Mouse (Mus musculus): Measurements from ENCODE around the gene Cbarp.
A peak's percentile ranks its signal among the peaks of the same experiment; 100 is the strongest.

Cbarp gene

DNA sequence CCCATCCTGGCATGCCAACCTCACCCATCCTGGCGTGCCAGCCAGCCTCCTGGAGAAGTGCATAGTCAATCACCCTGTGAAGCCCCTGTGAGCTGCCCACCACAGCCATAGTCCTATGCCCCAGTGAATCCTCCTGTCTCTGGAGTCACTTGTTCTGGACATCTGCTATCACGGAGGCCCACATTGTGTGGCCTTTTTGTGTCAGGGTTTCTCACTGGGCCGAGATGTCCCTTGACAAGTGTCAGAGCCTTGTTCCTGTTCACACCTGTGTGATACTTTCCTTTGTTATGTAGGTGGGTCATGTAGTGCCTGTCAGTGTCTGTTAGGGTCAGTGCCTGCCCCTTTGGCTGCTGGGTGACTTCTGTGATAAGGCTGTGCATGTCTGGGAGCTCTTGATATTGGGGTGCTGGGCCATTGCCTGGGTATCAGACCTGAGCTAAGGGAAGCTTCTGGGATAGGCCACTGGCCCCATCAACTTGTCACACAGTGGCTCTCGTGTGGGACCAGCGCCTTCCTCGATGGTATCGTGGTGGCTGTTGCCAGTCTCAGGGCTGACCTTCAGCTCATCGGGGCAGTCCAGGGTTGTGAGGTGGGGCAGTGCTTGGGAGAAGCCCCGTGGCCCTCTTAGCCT lies 16.6 kb downstream of the Cbarp start:
- no peak for DNase-seq (ENCODE audit: low read depth)

- DNase-seq (ENCODE audit: low read depth): no peak
Observed at GRCm38 (mm10) chr10:80121639-80122038, 19.0 kb downstream of the Cbarp start.

DNA sequence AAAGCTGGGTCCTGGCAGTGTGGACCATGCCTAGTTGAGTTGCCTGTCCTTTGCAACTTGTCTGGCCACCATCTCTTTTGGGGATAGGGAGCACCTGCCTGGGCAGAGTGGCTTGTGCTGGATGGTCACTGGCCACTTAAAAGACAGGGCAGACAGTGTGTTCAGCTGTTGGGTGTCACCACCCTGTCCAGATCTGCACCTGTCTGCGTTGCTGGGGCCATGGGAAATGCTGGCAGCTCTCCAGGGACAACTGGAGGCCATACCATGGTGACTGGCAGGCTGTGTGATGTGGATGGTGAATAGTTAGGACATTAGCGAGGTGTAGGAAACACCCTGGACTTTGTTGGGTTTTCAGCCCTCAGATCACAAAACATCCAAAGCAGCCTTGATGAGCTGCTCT lies 20.5 kb downstream of the Cbarp start:
- DNase-seq (ENCODE audit: low read depth): no peak

DNA sequence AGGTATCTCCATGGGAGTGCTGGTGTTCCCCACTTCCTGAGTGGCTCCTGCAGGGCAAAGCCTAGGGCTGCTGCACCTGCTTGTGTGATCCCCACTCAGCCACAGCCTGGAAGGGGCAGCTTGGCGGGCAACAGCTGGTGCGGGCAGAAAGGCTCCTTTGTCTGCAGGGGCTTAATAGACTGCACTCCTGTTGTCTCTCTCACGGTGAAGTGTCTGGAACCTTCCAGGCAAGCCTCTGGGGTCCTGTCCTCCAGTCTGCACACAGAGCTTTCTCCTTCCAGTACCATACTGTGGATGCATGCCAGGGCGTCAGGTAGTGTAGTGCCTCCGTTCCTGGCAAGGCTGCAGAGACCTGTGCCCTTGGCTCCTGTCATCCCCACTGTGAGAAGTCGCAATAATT lies 22.1 kb downstream of the Cbarp start:
- no peak for DNase-seq (ENCODE audit: low read depth)

GRCm38 (mm10) chr10:80117736-80118135 lies 22.9 kb downstream of the Cbarp start:
- DNase-seq (ENCODE audit: low read depth): no peak

DNA sequence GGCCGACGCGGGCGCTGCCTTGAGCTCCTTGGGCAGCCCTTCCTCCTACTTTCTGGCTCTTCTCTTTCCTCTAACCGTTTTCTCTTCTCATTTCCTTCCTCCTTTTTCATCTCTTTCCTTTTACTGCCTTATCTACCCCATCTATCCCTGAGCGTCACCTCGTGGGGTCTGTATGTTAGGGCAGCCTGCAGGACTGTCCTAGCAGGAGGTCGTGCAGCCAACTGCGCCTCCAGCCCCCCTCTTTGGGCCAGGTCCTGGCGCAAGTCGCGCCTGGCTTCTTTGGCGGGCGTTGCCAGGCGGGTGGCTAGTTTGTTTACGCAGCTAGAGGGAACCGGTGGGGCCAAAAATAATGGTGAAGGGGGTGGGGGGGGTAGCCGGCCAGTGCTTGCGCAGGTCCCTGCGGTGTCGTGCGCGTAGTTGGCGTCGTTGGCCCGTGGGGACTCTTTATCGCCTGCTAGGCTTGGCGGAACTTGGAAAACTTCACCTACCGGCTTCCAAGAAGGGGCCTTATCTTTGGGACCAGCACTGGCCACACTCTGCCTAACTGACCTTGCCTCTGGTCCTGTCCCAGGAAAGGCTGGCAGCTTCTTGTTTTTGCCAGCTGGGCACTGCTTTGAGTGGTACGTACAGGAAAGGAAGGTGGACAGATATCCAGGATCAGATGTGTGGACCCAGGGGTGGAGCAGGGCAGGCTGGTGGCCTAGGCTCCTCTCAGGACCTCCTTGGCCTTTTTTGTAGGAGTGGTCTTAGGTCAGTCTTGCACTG lies 23.5 kb downstream of the Cbarp start:
- DNase-seq (ENCODE audit: low read depth): peak; percentile 73

DNA sequence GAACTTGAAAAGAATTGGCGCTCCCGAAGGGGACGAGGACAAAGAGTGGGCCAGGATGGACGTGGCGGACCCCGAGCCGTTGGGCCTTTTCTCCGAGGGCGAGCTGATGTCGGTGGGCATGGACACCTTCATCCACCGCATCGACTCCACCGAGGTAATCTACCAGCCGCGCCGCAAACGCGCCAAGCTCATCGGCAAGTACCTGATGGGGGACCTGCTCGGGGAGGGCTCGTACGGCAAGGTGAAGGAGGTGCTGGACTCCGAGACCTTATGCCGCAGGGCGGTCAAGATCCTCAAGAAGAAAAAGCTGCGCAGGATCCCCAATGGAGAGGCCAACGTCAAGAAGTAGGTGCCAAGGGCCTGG lies 24.1 kb downstream of the Cbarp start:
- DNase-seq (ENCODE audit: low read depth): no peak

DNA sequence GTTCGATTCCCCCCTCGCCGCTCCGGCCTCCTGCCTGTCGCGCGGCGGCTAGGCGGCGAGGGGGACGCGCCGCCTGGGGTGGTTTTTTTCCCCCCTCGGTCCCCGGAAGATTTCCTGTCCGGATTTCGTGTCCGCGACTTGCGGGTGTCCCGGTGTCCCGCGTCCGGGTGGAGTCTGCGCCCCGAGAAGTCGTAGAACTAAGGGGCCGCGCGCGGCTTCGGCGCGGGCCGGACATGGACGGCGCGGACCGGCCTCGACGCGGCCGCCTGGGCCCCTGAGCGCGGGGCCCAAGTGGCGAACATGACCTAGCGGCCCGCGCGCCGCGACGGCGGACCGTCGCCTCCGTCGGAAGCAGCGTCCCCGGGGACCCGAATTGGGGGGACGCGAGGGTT lies 24.7 kb downstream of the Cbarp start:
- DNase-seq (ENCODE audit: low read depth): no peak

GRCm38 (mm10) chr10:80115290-80115943 lies 25.2 kb downstream of the Cbarp start, which contains the start of gene Stk11:
Gene Stk11 (plus strand): TSS chr10:80115803.
- peak; percentile 100 for DNase-seq (ENCODE audit: low read depth)

GRCm38 (mm10) chr10:80114341-80115284 lies 26.0 kb downstream of the Cbarp start:
- peak; percentile 98 for DNase-seq (ENCODE audit: low read depth)

DNA sequence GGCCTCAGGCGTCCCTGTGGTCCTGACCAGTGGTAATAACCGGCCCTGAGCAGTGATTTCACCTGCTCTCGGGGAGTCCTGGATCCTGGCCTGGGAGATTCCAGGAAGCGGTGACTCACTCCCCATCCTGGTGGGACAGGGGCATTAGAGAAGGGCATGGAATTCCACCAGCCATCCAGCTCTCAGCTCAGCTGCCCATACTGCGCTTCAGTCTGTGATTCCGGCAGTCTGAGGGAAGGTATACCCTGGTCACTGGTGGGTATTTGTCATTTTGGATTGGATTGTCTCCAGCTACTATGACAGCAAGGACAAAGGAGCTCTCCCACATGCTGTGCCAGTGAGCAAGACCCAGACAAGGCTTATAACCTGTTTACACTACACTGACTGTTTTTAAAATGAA lies 33.0 kb downstream of the Cbarp start:
- peak; percentile 88 for DNase-seq (ENCODE audit: low read depth)

GRCm38 (mm10) chr10:80105926-80106325 lies 34.7 kb downstream of the Cbarp start:
- DNase-seq (ENCODE audit: low read depth): no peak

GRCm38 (mm10) chr10:80105460-80105859 lies 35.2 kb downstream of the Cbarp start, which contains the start of gene Sbno2:
Gene Sbno2 (minus strand): TSS chr10:80105571.
- DNase-seq (ENCODE audit: low read depth): no peak

DNA sequence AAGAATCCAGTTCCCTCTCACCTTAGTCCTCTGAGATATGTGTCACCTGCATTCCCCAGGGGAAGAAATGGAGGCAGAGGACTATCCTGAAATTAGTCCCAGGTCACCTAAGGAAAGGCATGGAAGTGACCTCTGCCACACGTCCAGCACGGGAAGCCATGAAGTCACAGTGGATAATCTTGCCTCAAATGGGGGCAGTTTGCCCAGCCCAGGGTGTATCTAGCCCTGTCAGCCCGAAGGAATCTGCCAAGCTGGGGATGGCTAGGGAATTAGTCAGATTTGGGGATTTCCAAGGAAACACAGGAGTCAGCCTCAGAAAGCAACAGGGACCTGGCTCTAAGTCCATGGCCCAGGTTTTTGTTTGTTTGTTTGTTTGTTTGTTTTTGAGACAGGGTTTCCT lies 36.5 kb downstream of the Cbarp start:
- DNase-seq (ENCODE audit: low read depth): peak; percentile 95

- DNase-seq (ENCODE audit: low read depth): no peak
Observed at GRCm38 (mm10) chr10:80103032-80103431, 37.6 kb downstream of the Cbarp start.

DNA sequence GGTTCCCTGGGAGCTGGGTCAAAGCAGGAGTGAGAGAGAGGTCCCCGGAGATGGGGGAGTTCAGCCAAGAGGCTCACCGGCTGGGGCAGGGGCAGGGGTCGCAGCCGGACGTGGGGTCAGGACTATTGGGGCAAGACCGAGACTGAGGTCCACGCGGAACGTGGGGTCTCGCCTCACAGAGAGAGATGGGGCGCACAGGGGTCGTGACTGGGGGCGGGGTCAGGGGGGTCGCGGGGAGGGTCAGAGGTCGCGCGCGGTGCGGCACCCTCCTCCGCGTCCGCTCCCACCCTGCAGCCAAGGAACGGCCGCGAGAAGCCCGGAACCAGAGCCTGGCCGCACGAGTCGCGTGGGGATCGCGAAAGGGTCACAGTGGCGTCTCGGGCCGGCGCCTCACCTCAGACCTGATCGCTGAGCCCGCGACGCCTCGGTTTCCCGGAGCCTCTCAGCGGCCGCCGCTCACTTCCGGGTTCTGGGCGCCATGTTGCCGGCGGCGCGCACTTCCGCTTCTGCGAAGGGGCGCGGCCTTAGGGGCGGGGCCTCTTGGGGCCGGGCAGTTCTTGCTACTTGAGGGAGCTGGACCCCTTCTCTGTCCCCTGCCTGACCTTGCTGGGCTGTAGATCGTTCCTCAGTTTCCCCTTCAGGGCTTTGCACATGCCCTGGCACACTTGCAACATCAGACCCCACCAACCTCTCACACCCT lies 38.3 kb downstream of the Cbarp start:
- peak; percentile 94 for DNase-seq (ENCODE audit: low read depth)

DNA sequence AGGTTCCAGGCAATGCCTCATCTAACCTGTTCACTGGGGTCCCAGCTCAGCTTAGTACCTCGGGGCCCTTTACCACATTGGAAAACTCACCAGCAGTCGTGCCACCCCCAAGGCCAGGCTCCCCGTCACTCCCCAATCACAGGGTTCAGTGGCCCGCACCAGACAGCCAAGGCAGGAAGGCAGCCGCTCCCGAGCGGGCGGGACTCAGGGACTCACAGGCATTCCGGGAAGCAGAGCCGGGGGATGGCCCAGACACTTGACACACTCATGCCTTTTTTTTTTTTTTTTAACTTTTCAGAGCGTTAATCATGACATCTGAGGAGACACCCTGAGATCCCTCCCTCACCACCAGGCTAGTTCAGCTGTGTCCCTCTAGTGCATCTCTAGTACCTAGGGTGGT lies 39.7 kb downstream of the Cbarp start:
- DNase-seq (ENCODE audit: low read depth): peak; percentile 75

DNA sequence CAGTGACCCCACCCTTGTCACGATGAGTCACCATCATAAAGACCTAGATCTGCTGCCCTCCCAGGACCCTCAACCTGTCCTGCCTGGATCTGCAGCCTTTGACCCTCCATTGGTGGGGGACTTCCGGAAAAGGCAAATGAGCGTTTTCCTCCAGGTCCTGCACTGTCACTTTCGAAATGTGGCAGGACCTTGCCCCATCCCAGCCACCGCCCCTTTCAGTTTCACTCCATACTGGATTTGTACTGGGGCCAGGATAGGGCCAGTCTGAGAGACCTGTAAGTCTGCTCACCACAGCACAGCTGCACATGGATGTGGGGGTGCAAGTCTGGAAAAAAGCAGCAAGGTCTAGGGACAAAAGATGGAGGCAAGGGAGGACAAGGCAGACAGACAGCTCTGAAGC lies 42.0 kb downstream of the Cbarp start:
- no peak for DNase-seq (ENCODE audit: low read depth)

GRCm38 (mm10) chr10:80097275-80097674 lies 43.4 kb downstream of the Cbarp start:
- DNase-seq (ENCODE audit: low read depth): no peak

GRCm38 (mm10) chr10:80095547-80095946 lies 45.1 kb downstream of the Cbarp start:
- DNase-seq (ENCODE audit: low read depth): peak; percentile 43

DNA sequence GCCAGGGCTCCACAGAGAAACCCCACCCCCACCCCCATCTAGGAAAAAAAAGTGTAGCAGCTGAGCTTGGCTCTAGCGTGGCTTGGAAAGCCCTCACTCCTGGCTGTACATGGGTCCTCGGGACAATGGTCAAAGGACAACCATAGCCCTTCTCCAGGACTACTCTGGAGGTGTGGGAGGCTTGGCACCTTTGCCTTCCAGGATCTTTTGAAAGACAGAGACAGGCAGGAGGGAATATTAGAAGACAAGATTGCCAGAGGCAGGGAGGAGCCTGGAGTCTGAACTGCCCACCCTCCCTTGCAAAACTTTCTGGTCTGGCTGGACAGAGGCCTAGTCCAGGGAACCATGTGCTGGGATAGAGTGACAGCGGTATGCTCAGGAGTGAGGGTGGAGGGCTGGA lies 46.0 kb downstream of the Cbarp start:
- no peak for DNase-seq (ENCODE audit: low read depth)
